Mouse (Mus musculus): Measurements from ENCODE around the gene 1700017B05Rik.
A peak's percentile ranks its signal among the peaks of the same experiment; 100 is the strongest.
"Not testable (repeated sequence)": the region's sequence is repeated elsewhere in the genome, so short reads cannot be mapped to it uniquely, and the experiment has no call there.

1700017B05Rik gene

DNA sequence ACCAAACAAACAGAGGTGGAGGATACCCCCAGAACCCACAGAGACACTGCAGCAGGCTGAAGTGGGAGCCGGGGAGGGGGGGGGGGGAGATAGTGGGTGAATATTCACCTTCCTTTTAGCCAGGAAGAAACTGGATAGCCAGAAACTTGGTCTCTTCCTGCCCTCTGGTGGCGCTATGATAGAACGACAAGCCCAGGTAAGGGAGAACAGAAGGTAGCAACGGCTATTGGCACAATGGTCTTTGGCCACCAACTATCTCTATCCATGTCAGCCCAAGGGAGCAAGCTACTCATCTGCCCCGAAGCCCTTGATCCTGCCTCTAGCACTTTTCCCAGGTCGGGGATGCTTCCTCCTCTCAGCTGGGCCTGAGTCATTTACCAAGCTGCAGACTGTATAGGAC is 42.1 kb downstream of the 1700017B05Rik start:
- peak; percentile 46 for DNase-seq (ENCODE audit: low read depth, low spot score)

DNA sequence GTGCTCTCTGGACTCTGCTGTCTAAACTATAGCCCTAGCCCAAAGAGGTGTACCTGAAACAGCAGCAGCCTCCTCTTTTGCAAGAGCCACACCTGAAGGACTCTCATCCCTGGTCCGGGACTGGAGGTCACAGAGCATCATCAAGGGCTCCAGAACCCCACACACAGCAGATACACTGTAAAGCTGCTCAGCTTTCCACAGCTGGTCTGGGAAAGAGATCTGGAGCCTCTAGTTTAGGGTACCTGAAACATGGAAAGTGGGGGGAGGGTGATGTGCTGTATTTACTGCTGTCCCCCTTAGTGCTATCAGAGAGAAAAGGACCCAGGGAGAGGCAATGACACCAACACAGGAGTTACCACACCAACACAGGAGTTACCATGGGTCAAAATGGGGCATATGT is 42.9 kb downstream of the 1700017B05Rik start:
- no peak for DNase-seq (ENCODE audit: low read depth, low spot score)

DNA sequence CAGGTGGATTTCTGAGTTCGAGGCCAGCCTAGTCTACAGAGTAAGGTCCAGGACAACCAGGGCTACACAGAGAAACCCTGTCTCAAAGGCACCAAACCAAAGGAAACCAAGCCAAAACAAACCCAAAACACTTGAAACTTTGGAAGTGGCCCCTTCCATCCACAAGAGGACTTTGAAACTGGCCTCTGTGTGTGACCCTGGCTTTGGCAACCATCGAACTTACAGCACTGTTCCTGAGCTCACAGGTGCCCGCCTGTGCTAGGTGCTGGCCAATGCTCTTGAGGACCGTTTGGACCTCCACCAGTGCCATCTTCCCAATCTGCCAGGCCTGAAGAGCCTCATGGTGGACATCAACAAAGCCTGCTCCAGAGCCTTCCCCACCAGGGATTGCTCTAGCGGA is 43.6 kb downstream of the 1700017B05Rik start:
- no peak for DNase-seq (ENCODE audit: low read depth, low spot score)

DNA sequence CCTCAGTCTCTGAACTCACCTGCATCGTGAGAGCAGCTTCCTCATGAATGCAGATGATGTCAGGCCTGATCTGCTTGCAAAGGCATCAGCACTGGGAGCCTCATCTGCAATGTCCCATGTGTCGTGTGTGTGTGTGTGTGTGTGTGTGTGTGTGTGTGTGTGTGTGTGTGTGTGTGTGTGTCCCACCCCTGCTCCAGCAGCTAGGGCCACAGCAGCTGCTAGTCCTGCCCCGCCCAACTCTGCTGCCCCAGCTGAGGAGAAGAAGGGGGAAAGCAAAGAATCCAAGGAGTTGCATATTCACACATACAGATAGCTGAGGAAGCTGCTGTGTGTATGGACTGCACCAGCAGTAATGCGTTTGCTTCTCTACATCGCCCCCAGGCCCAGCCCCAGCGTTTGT is 45.2 kb downstream of the 1700017B05Rik start:
- no peak for DNase-seq (ENCODE audit: low read depth, low spot score)

DNA sequence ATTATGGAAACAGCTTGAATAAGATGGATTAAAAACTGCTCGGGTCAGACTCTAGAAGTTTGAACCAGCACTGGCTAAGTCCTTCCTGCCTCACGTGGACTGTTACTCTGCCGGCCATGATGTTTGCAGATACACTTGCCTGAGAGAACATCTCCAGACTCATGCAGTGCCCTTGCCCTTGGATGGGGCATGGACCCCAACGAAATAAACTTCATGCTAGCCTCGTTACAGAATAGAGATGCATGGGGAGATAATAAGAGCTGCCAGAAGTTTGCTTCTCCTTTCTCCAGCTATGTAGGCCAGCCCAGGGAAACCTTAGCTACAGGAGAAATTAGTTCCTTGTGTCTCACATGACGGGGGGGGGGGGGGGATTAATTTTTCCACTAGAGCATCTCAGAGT is 47.9 kb downstream of the 1700017B05Rik start:
- DNase-seq (ENCODE audit: low read depth, low spot score): no peak

DNA sequence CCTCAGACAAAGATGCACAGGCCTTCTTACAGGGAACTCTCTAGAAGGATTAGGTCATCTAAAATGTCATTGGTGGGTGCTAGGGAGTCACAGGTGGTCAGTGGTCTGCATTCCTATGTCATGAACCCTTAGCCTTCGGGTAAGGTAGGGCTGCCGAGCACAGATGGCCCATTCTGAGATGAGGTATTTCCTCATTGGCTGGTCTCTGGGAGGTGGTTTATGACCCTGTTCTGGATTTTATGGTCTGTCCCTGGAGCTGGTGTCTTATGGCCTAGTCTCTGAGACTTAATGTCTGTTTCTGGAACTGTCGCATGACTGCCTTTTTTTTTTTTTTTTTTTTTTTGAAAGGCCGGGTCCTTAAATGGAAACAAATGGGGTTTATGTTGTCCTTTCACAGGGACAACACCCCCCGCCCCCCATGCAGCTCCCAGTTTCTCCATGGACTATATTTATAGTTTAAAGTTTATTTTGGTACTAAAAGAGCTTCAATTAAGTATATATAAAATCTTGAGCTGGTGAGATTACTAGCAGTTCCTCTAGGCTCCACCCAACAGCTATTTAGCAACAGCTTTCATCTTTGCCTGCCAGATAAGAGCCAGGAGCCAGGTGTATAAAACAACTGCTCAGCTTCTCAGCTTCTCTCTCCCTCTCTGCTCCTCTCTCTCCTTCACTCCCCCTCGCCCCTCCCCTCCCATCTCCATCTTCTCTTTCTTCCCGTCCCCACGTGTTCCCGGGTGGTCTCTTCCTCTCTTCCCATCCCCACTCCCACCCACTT is 49.8 kb downstream of the 1700017B05Rik start:
- no peak for DNase-seq (ENCODE audit: low read depth, low spot score)

DNA sequence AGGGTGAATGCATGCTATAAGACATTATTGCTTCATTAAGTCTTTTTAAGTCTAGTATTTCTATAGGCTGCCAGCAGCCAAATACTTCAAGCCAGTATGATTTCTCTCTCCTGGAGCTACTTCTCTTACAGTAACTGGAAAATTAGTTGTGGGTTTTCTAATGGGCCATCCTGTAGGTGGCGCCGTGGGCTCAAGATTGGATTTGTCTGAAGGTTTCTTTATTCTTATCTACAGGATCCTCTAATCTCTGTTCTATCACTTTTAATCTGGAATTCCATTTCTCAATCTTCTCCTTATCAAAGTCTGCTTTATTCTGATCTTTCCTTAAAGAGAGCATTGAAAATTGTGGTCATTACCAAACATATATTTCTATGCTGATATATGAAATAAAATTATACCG is 53.1 kb downstream of the 1700017B05Rik start:
- DNase-seq (ENCODE audit: low read depth, low spot score): peak; percentile 24

DNA sequence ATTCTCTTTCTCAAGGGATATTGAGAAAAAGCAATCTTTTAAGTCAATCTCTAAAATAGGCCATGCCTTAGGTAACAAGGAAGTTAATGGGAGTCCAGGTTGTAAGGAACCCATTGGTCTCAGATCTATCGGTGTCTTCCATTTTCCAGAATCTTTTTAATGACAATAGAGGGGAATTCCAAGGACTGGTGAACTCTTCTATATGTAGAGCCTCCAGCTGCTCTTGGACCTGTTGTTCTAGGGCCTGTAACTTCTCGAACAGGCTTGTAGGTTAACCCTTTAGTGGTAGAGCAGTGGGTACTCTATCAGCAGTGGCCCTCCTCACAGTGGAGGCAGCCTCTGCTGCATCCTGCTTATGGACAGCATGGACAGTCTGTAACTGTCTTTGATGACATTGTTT is 55.5 kb downstream of the 1700017B05Rik start:
- no peak for DNase-seq (ENCODE audit: low read depth, low spot score)

DNA sequence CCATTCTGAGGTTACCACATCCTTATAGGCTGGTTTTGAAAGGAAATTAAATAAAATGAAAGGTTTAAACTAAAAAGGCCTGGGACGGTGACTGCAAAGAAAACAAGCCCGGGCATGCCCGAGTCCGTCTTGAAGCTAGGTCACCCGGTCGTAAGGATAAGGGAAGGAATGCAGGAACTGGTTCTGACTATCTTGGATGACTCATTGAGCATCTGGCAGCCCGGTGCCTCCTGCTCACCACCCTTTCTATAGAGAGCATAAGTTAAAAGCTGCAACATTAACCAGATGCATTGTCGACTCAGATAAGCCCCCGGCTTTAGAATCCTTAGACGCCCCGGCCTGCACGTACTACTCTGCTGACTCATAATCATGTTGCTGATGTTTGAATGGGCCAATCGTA is 58.8 kb downstream of the 1700017B05Rik start:
- DNase-seq (ENCODE audit: low read depth, low spot score): not testable (repeated sequence)

Data from mesoderm, embryonic 11.5 days (tissue).